Mouse (Mus musculus): Measurements from ENCODE around the gene Lsmem1. TPM values are rescaled to one million over a fixed set of nuclear protein-coding genes. Genes with fewer than 3 reads are reported as not detected.

Lsmem1 gene
- total and polyA plus RNA-seq, 3 experiments: not detected

DNA sequence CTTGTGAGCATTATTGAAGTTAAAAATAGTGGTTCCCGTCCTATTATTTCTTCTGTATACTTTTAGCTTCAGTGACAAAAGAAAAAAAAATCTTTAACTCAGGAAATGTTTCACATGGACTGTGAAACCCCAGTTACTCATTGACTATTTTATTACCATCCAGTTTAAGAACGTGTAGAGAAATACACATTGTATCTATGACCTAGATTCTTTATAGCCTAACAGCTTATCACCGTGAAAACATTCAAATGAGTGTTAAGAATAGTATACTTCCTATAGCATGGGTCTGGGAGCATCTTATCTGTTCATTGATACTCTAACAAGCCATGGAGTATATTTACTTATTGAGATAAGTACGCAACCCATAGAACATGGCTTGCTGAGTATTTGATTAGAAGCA, 52.0 kb downstream of the Lsmem1 start:
- dilution Hi-C loops (cut with MboI; ENCODE audit: extremely low pct_ligation_motif_present, extremely low pct_unique_long_range_greater_than_20kb, low sequenced_read_pairs) (no loop called here), in situ Hi-C loops (cut with MboI; ENCODE audit: low pct_ligation_motif_present, low pct_unique_long_range_greater_than_20kb, low sequenced_read_pairs) (no loop called here)
- TF ChIP-seq MAFK (IDR thresholded peaks at IDR 0.05; ENCODE audit: insufficient replicate concordance, low read length) (no peak), ZKSCAN1 (IDR thresholded peaks at IDR 0.05; ENCODE audit: borderline replicate concordance, low read depth, low read length) (no peak), RCOR1 (conservative IDR thresholded peaks at IDR 0.05; ENCODE audit: low read depth, low read length) (no peak), NELFE (IDR thresholded peaks at IDR 0.05; ENCODE audit: low read depth, low read length) (no peak), MAZ (IDR thresholded peaks at IDR 0.05; ENCODE audit: low read depth, low read length) (no peak), POLR2AphosphoS2 (IDR thresholded peaks at IDR 0.05; ENCODE audit: low read depth, low read length) (no peak), KAT2A (IDR thresholded peaks at IDR 0.05; ENCODE audit: insufficient replicate concordance, low read length) (no peak), MEF2A (IDR thresholded peaks at IDR 0.05; ENCODE audit: borderline replicate concordance, low read depth, low read length) (no peak), POLR2A (IDR thresholded peaks at IDR 0.05; ENCODE audit: low read depth, low read length) (no peak), IRF4 (IDR thresholded peaks at IDR 0.05; ENCODE audit: low read depth, low read length) (no peak), NRF1 (IDR thresholded peaks at IDR 0.05; ENCODE audit: low read depth, low read length) (no peak), JUND (conservative IDR thresholded peaks at IDR 0.05; ENCODE audit: low read depth, low read length) (no peak), E2F4 (IDR thresholded peaks at IDR 0.05; ENCODE audit: insufficient replicate concordance, low read depth, low read length) (no peak), USF1 (IDR thresholded peaks at IDR 0.05; ENCODE audit: low read depth, low read length) (no peak), MAX (IDR thresholded peaks at IDR 0.05; ENCODE audit: low read length) (no peak), ELF1 (IDR thresholded peaks at IDR 0.05; ENCODE audit: low read depth, low read length) (no peak), EP300 (IDR thresholded peaks at IDR 0.05; ENCODE audit: low read length) (no peak), SIN3A (IDR thresholded peaks at IDR 0.05; ENCODE audit: low read length) (no peak), CHD2 (IDR thresholded peaks at IDR 0.05; ENCODE audit: low read length) (no peak), ZMIZ1 (IDR thresholded peaks at IDR 0.05; ENCODE audit: low read depth, low read length) (no peak)
- H3K4me1 ChIP-seq (ENCODE audit: control insufficient read depth in 1 of 2, insufficient read depth in 2 of 2): peaks cover 0 to 6% of the 10 kb centered on the region in 2 experiments; a peak in 2 of 4 replicates
- no peaks in the 10 kb centered on the region for H3K79me2 ChIP-seq (replicated peaks; ENCODE audit: control insufficient read depth, extremely low read depth, insufficient read depth, poor library complexity, severe bottlenecking)
- no peak overlapping the region for H3K27ac ChIP-seq (ENCODE audit: insufficient read depth, low read depth)
- H3K9me3 ChIP-seq (replicated peaks; ENCODE audit: low read length): no peaks in the 10 kb centered on the region
- H3K4me2 ChIP-seq (ENCODE audit: insufficient read depth, low read depth, poor library complexity, severe bottlenecking): no peak overlapping the region
- no peak overlapping the region for H3K9ac ChIP-seq (ENCODE audit: insufficient read depth, low read depth)
- no peaks in the 10 kb centered on the region for H3K36me3 ChIP-seq (replicated peaks in 1 of 2; ENCODE audit: control insufficient read depth in 1 of 2, insufficient read depth in 1 of 2, low read length in 1 of 2)
- H3K27me3 ChIP-seq (replicated peaks): no peaks in the 10 kb centered on the region
- no peak for DNase-seq (ENCODE audit: extremely low read depth)
- H3K4me3 ChIP-seq (replicated peaks in 1 of 3; ENCODE audit: low read depth in 2 of 3, low read length in 2 of 3, poor library complexity in 1 of 3): no peak overlapping the region

DNA sequence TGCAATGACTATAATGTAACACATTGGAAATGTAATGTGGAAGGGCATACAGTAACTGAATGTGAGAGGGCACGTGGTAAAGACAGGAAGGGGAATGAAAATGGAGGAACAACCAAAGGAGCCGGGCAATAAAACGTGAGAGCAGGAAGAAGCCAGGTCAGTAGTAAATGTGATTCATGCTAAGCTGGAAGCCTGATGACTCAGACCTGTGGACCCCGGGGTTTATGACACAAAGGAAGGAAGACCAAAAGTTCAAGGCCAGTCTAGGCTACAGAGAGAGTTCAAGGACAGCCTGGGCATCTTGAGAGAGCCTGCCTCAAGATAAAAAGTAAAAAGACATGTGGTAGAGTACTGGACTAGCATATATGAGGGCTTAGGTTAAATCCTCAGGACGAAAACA, 52.8 kb downstream of the Lsmem1 start:
- Histone ChIP-seq H3K27ac (ENCODE audit: insufficient read depth, low read depth) (no peak overlapping the region), H3K36me3 (replicated peaks in 1 of 2; ENCODE audit: control insufficient read depth in 1 of 2, insufficient read depth in 1 of 2, low read length in 1 of 2) (no peaks in the 10 kb centered on the region)
- in situ Hi-C loops (cut with MboI; ENCODE audit: low pct_ligation_motif_present, low pct_unique_long_range_greater_than_20kb, low sequenced_read_pairs): no loop called here

More for the DNA sequence above, 52.8 kb downstream of the Lsmem1 start:
- Histone ChIP-seq H3K9ac (ENCODE audit: insufficient read depth, low read depth) (no peak overlapping the region), H3K4me3 (replicated peaks in 1 of 3; ENCODE audit: low read depth in 2 of 3, low read length in 2 of 3, poor library complexity in 1 of 3) (no peak overlapping the region), H3K9me3 (replicated peaks; ENCODE audit: low read length) (no peaks in the 10 kb centered on the region), H3K27me3 (replicated peaks) (no peaks in the 10 kb centered on the region), H3K4me2 (ENCODE audit: insufficient read depth, low read depth, poor library complexity, severe bottlenecking) (no peak overlapping the region), H3K4me1 (ENCODE audit: control insufficient read depth in 1 of 2, insufficient read depth in 2 of 2) (peaks cover 0 to 6% of the 10 kb centered on the region in 2 experiments; a peak in 2 of 4 replicates), H3K79me2 (replicated peaks; ENCODE audit: control insufficient read depth, extremely low read depth, insufficient read depth, poor library complexity, severe bottlenecking) (no peaks in the 10 kb centered on the region)
- no peak for DNase-seq (ENCODE audit: extremely low read depth)
- dilution Hi-C loops (cut with MboI; ENCODE audit: extremely low pct_ligation_motif_present, extremely low pct_unique_long_range_greater_than_20kb, low sequenced_read_pairs): no loop called here
- TF ChIP-seq CHD1 (IDR thresholded peaks at IDR 0.05; ENCODE audit: low read depth, low read length): no peak
- no peak for TF ChIP-seq RCOR1 (conservative IDR thresholded peaks at IDR 0.05; ENCODE audit: low read depth, low read length)
- no peak for TF ChIP-seq CTCF (conservative IDR thresholded peaks at IDR 0.05 in 1 of 2, IDR thresholded peaks at IDR 0.05 in 1 of 2; ENCODE audit: low read depth in 2 of 2, low read length in 2 of 2)
- TF ChIP-seq E2F4 (IDR thresholded peaks at IDR 0.05; ENCODE audit: insufficient replicate concordance, low read depth, low read length): no peak
